16 mouse cellular contexts compared by ENCODE assay signal in the genomic region with DNA sequence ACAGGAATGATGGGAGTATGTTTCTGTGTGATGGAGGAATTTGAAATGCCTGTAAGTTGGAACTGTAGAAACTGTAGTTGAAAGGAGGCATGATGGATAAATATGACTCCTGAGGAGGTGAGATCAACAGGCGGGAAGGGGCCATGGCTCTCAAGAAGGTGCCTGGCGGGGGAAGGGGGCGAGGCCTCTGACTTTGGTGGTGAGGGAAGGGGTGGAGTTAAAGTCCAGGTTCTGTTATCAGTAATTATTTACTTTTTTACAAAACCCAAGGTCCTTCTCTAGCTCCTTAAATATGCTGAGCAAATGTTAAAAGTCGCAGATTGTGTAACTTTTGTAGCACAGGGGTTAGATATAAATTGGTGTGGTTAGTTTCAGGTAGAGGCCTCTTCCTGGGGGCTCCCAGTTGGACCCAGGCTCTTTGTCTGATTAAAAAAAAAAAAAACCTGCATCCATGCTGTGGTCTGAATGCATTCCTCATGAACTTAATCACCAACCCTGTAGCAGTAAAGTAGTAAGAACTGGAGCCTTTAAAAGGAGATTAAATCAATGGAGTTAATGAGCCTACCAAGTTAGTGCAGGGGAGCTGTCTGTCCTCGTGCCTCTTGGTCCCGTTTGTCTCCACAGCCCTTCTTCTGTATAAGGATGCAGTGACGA. TPM values are rescaled to one million over a fixed set of nuclear protein-coding genes. Genes with fewer than 3 reads are reported as not detected.
A peak's percentile ranks its signal among the peaks of the same experiment; 100 is the strongest.
DNase-seq lines count a peak whose midpoint lies in the region; ATAC-seq and TF ChIP-seq lines count a peak whose summit lies in the region.
"Had no signal": no experiment of that assay in that cellular context is flagged by ENCODE, and none has a peak within 500 bp of the region (broad histone marks: within the 10 kb centered on the region; RNA-seq: fewer than 3 reads in every experiment).

No protein-coding gene starts in this region.

- peaks cover 34% of the 10 kb centered on the region for H3K4me1 ChIP-seq in forebrain, embryonic 10.5 days
- H3K4me1 ChIP-seq in forebrain, postnatal 0 days (ENCODE audit: insufficient read depth): no peaks in the 10 kb centered on the region
- peaks cover 21% of the 10 kb centered on the region for H3K4me1 ChIP-seq in kidney, embryonic 16.5 days (ENCODE audit: insufficient read depth, low read length)
- peaks cover 12% of the 10 kb centered on the region for H3K4me1 ChIP-seq in intestine, embryonic 15.5 days (replicated peaks)
- peaks cover 12% of the 10 kb centered on the region; the same call in 1 of the 2 replicates for H3K4me1 ChIP-seq in stomach, embryonic 16.5 days (ENCODE audit: control insufficient read depth, insufficient read depth, low read length)

- H3K4me2 ChIP-seq in forebrain, postnatal 0 days (ENCODE audit: low read depth): no peak overlapping the region
- H3K4me2 ChIP-seq in kidney, embryonic 16.5 days (replicated peaks; ENCODE audit: low read depth, low read length): no peak overlapping the region
- H3K4me2 ChIP-seq in intestine, embryonic 15.5 days (replicated peaks): no peak overlapping the region
- no peak overlapping the region for H3K4me2 ChIP-seq in stomach, embryonic 16.5 days (ENCODE audit: low read depth, low read length)
- H3K4me2 ChIP-seq: hindbrain, embryonic 13.5 days; liver, embryonic 12.5 days had no signal

- no peak for TF ChIP-seq CTCF in forebrain, postnatal 0 days (IDR thresholded peaks at IDR 0.05; ENCODE audit: low read depth)

- WGBS in forebrain, embryonic 10.5 days: 52% methylated on average over 7 of the region's 7 CpGs
- WGBS in forebrain, postnatal 0 days: 53% methylated on average over 7 of the region's 7 CpGs
- 47% methylated on average over 7 of the region's 7 CpGs for WGBS in kidney, embryonic 16.5 days
- WGBS in intestine, embryonic 15.5 days: 52% methylated on average over 7 of the region's 7 CpGs
- 57% methylated on average over 7 of the region's 7 CpGs for WGBS in stomach, embryonic 16.5 days

- intact Hi-C loops in left cerebral cortex, postnatal 4 days (cut with DNase I): no loop called here

- DNase-seq in forebrain, embryonic 10.5 days (ENCODE audit: extremely low spot score, low spot score): no peak
- DNase-seq in forebrain, postnatal 0 days: no peak
- no peak for DNase-seq in kidney, postnatal 10 days
- DNase-seq in left cerebral cortex, postnatal 4 days: no peak
- no peak for DNase-seq in layer of hippocampus, postnatal 10 days (ENCODE audit: low spot score in 2 of 2)
- DNase-seq: cerebellum, adult 11-12 months; kidney, adult 8-10 months; midbrain, embryonic 14.5 days; thymus, adult 18-20 months had no signal

- H3K9me3 ChIP-seq in forebrain, embryonic 10.5 days: no peaks in the 10 kb centered on the region
- H3K9me3 ChIP-seq in forebrain, postnatal 0 days (ENCODE audit: low read length): no peaks in the 10 kb centered on the region
- no peaks in the 10 kb centered on the region for H3K9me3 ChIP-seq in kidney, embryonic 16.5 days (ENCODE audit: low read length)
- no peaks in the 10 kb centered on the region for H3K9me3 ChIP-seq in intestine, embryonic 15.5 days
- no peaks in the 10 kb centered on the region for H3K9me3 ChIP-seq in stomach, embryonic 16.5 days (replicated peaks; ENCODE audit: control insufficient read depth, low read length)
- H3K9me3 ChIP-seq: hindbrain, embryonic 13.5 days; liver, embryonic 12.5 days had no signal

- peak overlapping the region; percentile 59; the same call in 1 of the 2 replicates for H3K27ac ChIP-seq in forebrain, embryonic 10.5 days
- H3K27ac ChIP-seq in forebrain, postnatal 0 days (ENCODE audit: low read depth, low read length): no peak overlapping the region
- peak overlapping the region; percentile 51 for H3K27ac ChIP-seq in kidney, embryonic 16.5 days (ENCODE audit: low read length)
- peak overlapping the region; percentile 64 for H3K27ac ChIP-seq in intestine, embryonic 15.5 days
- peak overlapping the region; percentile 14 for H3K27ac ChIP-seq in stomach, embryonic 16.5 days (ENCODE audit: low read length)
- H3K27ac ChIP-seq: hindbrain, embryonic 13.5 days; liver, embryonic 12.5 days had no signal

- H3K9ac ChIP-seq in forebrain, postnatal 0 days: no peak overlapping the region
- no peak overlapping the region for H3K9ac ChIP-seq in kidney, embryonic 16.5 days (replicated peaks; ENCODE audit: low read length)
- no peak overlapping the region for H3K9ac ChIP-seq in intestine, embryonic 15.5 days
- no peak overlapping the region for H3K9ac ChIP-seq in stomach, embryonic 16.5 days (ENCODE audit: low read length)
- H3K9ac ChIP-seq: hindbrain, embryonic 13.5 days; liver, embryonic 12.5 days had no signal

- ATAC-seq in forebrain, postnatal 0 days: no peak
- ATAC-seq in kidney, embryonic 16.5 days (ENCODE audit: low FRiP score, low TSS enrichment): peak; percentile 60; the same call in 1 of the 2 replicates
- peak; percentile 73 for ATAC-seq in intestine, embryonic 15.5 days
- peak; percentile 68 for ATAC-seq in stomach, embryonic 16.5 days (ENCODE audit: insufficient read depth, low FRiP score)
- ATAC-seq: liver, embryonic 12.5 days had no signal

- H3K4me3 ChIP-seq in forebrain, embryonic 10.5 days: no peak overlapping the region
- H3K4me3 ChIP-seq in forebrain, postnatal 0 days (ENCODE audit: low read depth, low read length): no peak overlapping the region
- H3K4me3 ChIP-seq in kidney, embryonic 16.5 days (ENCODE audit: low read length): no peak overlapping the region
- H3K4me3 ChIP-seq in intestine, embryonic 15.5 days (replicated peaks): no peak overlapping the region
- H3K4me3 ChIP-seq in stomach, embryonic 16.5 days (replicated peaks; ENCODE audit: low read length): no peak overlapping the region
- H3K4me3 ChIP-seq: hindbrain, embryonic 13.5 days; liver, embryonic 12.5 days had no signal

- no peaks in the 10 kb centered on the region for H3K36me3 ChIP-seq in forebrain, embryonic 10.5 days (replicated peaks)
- H3K36me3 ChIP-seq in forebrain, postnatal 0 days (ENCODE audit: insufficient read depth): no peaks in the 10 kb centered on the region
- H3K36me3 ChIP-seq in kidney, embryonic 16.5 days (ENCODE audit: insufficient read depth, low read length): no peaks in the 10 kb centered on the region
- H3K36me3 ChIP-seq in intestine, embryonic 15.5 days: no peaks in the 10 kb centered on the region
- no peaks in the 10 kb centered on the region for H3K36me3 ChIP-seq in stomach, embryonic 16.5 days (ENCODE audit: control insufficient read depth, insufficient read depth, low read length)
- H3K36me3 ChIP-seq: hindbrain, embryonic 13.5 days; liver, embryonic 12.5 days had no signal

- H3K27me3 ChIP-seq in forebrain, embryonic 10.5 days (ENCODE audit: poor library complexity, severe bottlenecking): no peaks in the 10 kb centered on the region
- H3K27me3 ChIP-seq in forebrain, postnatal 0 days (ENCODE audit: insufficient read depth, low read length): no peaks in the 10 kb centered on the region
- H3K27me3 ChIP-seq in kidney, embryonic 16.5 days (ENCODE audit: insufficient read depth, low read length): no peaks in the 10 kb centered on the region
- H3K27me3 ChIP-seq in intestine, embryonic 15.5 days (replicated peaks): no peaks in the 10 kb centered on the region
- no peaks in the 10 kb centered on the region for H3K27me3 ChIP-seq in stomach, embryonic 16.5 days (ENCODE audit: control insufficient read depth, insufficient read depth, low read length)
- H3K27me3 ChIP-seq: hindbrain, embryonic 13.5 days; liver, embryonic 12.5 days had no signal

RNA-seq across cellular contexts. Expression of a gene that starts 37.7 kb away (rescaled TPM):
- 3.9 and 5.5 TPM in 2 replicates for polyA plus RNA-seq in forebrain, embryonic 10.5 days (2016; fragmentation: Nextera tagmentation; extraction: Ambion mirVana)
- total RNA-seq in forebrain, postnatal 0 days (2014; rRNA removed): 12.2 and 19.2 TPM in 2 replicates
- polyA plus RNA-seq in forebrain, postnatal 0 days (2015; fragmentation: Nextera tagmentation; extraction: Ambion mirVana): 14.1 and 17.2 TPM in 2 replicates
- polyA plus RNA-seq in kidney, embryonic 16.5 days (2015; fragmentation: Nextera tagmentation; extraction: Ambion mirVana): 12.5 and 14.1 TPM in 2 replicates
- polyA plus RNA-seq in intestine, embryonic 15.5 days (2015; fragmentation: Nextera tagmentation; extraction: Ambion mirVana): 11.9 and 17.2 TPM in 2 replicates
- 20.1 and 22.6 TPM in 2 replicates for polyA plus RNA-seq in stomach, embryonic 16.5 days (2015; fragmentation: Nextera tagmentation; extraction: Ambion mirVana)
- total RNA-seq in left cerebral cortex, postnatal 4 days (2021): 10 to 100 TPM; 19.8 to 26.0 TPM
- 10 to 100 TPM; 25.5 to 26.1 TPM for total RNA-seq in layer of hippocampus, postnatal 10 days (2021)
- total RNA-seq: common myeloid progenitor, adult 5-6 weeks; megakaryocyte progenitor cell, adult 5-6 weeks had no signal
